In genomic region chr6:116340521-116340920, GRCm38 (mm10) we compare ENCODE assay signal across 16 mouse cellular contexts. TPM values are rescaled to one million over a fixed set of nuclear protein-coding genes. Genes with fewer than 3 reads are reported as not detected.
DNase-seq lines count a peak whose midpoint lies in the region; ATAC-seq and TF ChIP-seq lines count a peak whose summit lies in the region.
"Had no signal": no experiment of that assay in that cellular context is flagged by ENCODE, and none has a peak within 500 bp of the region (broad histone marks: within the 10 kb centered on the region; RNA-seq: fewer than 3 reads in every experiment).

No protein-coding gene starts in this region.

- H3K36me3 ChIP-seq in hindbrain, embryonic 12.5 days: no peaks in the 10 kb centered on the region
- H3K36me3 ChIP-seq in hindbrain, embryonic 11.5 days (ENCODE audit: control insufficient read depth, insufficient read depth, low read length): peaks cover 2% of the 10 kb centered on the region; the same call in 1 of the 2 replicates
- H3K36me3 ChIP-seq in MEL (ENCODE audit: control insufficient read depth in 1 of 2, insufficient read depth in 2 of 2, low read length in 2 of 2): peaks cover 0 to 26% of the 10 kb centered on the region in 2 experiments; a peak in 2 of 4 replicates
- H3K36me3 ChIP-seq in liver, embryonic 11.5 days (ENCODE audit: control insufficient read depth, insufficient read depth, low read length): no peaks in the 10 kb centered on the region
- H3K36me3 ChIP-seq in kidney, embryonic 16.5 days (ENCODE audit: insufficient read depth, low read length): 0 out of 2 replicates have a peak, but pooled peaks cover 4% of the 10 kb centered on the region

- 96% methylated on average over 1 of the region's 1 CpGs for WGBS in hindbrain, embryonic 12.5 days
- 96% methylated on average over 1 of the region's 1 CpGs for WGBS in hindbrain, embryonic 11.5 days
- 40% methylated on average over 1 of the region's 1 CpGs for WGBS in liver, embryonic 11.5 days
- WGBS in kidney, embryonic 16.5 days: 100% methylated on average over 1 of the region's 1 CpGs

- peak overlapping the region; percentile 59 for H3K4me2 ChIP-seq in hindbrain, embryonic 12.5 days (replicated peaks)
- H3K4me2 ChIP-seq in hindbrain, embryonic 11.5 days (replicated peaks; ENCODE audit: low read depth, low read length): no peak overlapping the region
- H3K4me2 ChIP-seq in liver, embryonic 11.5 days: peak overlapping the region; percentile 1
- H3K4me2 ChIP-seq in kidney, embryonic 16.5 days (replicated peaks; ENCODE audit: low read depth, low read length): no peak overlapping the region
- H3K4me2 ChIP-seq: limb, embryonic 15.5 days had no signal

- 0 out of 2 replicates have a peak, but pooled peaks cover 3% of the 10 kb centered on the region for H3K9me3 ChIP-seq in hindbrain, embryonic 12.5 days (replicated peaks)
- H3K9me3 ChIP-seq in hindbrain, embryonic 11.5 days (ENCODE audit: control insufficient read depth, low read length): no peaks in the 10 kb centered on the region
- no peaks in the 10 kb centered on the region for H3K9me3 ChIP-seq in MEL (replicated peaks; ENCODE audit: insufficient read depth, low read length)
- H3K9me3 ChIP-seq in liver, embryonic 11.5 days (ENCODE audit: control insufficient read depth, low read length): no peaks in the 10 kb centered on the region
- H3K9me3 ChIP-seq in kidney, embryonic 16.5 days (ENCODE audit: low read length): no peaks in the 10 kb centered on the region
- H3K9me3 ChIP-seq: limb, embryonic 15.5 days had no signal

- no peak overlapping the region for H3K9ac ChIP-seq in hindbrain, embryonic 12.5 days
- no peak overlapping the region for H3K9ac ChIP-seq in hindbrain, embryonic 11.5 days (ENCODE audit: low read depth, low read length)
- H3K9ac ChIP-seq in MEL (ENCODE audit: control insufficient read depth, low read depth, low read length, poor library complexity, severe bottlenecking): no peak overlapping the region
- no peak overlapping the region for H3K9ac ChIP-seq in liver, embryonic 11.5 days (ENCODE audit: low read depth, low read length)
- no peak overlapping the region for H3K9ac ChIP-seq in kidney, embryonic 16.5 days (replicated peaks; ENCODE audit: low read length)
- H3K9ac ChIP-seq: limb, embryonic 15.5 days had no signal

- H3K27me3 ChIP-seq in hindbrain, embryonic 12.5 days: no peaks in the 10 kb centered on the region
- H3K27me3 ChIP-seq in hindbrain, embryonic 11.5 days (ENCODE audit: control insufficient read depth, insufficient read depth, low read length): no peaks in the 10 kb centered on the region
- H3K27me3 ChIP-seq in MEL (ENCODE audit: control insufficient read depth in 1 of 2, insufficient read depth in 2 of 2, low read length in 2 of 2): no peaks in the 10 kb centered on the region
- no peaks in the 10 kb centered on the region for H3K27me3 ChIP-seq in liver, embryonic 11.5 days (replicated peaks; ENCODE audit: control insufficient read depth, insufficient read depth, low read length)
- H3K27me3 ChIP-seq in kidney, embryonic 16.5 days (ENCODE audit: insufficient read depth, low read length): 0 out of 2 replicates have a peak, but pooled peaks cover 3% of the 10 kb centered on the region

- H3K4me1 ChIP-seq in hindbrain, embryonic 12.5 days: peaks cover 16% of the 10 kb centered on the region
- no peaks in the 10 kb centered on the region for H3K4me1 ChIP-seq in hindbrain, embryonic 11.5 days (replicated peaks; ENCODE audit: control insufficient read depth, insufficient read depth, low read length)
- H3K4me1 ChIP-seq in MEL (ENCODE audit: control insufficient read depth in 1 of 2, insufficient read depth in 2 of 2, low read length in 2 of 2): peaks cover 4 to 14% of the 10 kb centered on the region in 2 experiments
- peaks cover 10% of the 10 kb centered on the region; the same call in 1 of the 2 replicates for H3K4me1 ChIP-seq in liver, embryonic 11.5 days (replicated peaks; ENCODE audit: control insufficient read depth, insufficient read depth, low read length)
- H3K4me1 ChIP-seq in kidney, embryonic 16.5 days (ENCODE audit: insufficient read depth, low read length): peaks cover 5% of the 10 kb centered on the region; the same call in 1 of the 2 replicates
- H3K4me1 ChIP-seq: limb, embryonic 15.5 days had no signal

- TF ChIP-seq CTCF in MEL (IDR thresholded peaks at IDR 0.05 in 2 of 3, conservative IDR thresholded peaks at IDR 0.05 in 1 of 3; ENCODE audit: control insufficient read depth in 1 of 3, insufficient read depth in 1 of 3, low read depth in 2 of 3, low read length in 3 of 3, poor library complexity in 1 of 3, severe bottlenecking in 1 of 3): no peak

- no peak overlapping the region for H3K27ac ChIP-seq in hindbrain, embryonic 12.5 days
- H3K27ac ChIP-seq in hindbrain, embryonic 11.5 days (ENCODE audit: low read depth, low read length): no peak overlapping the region
- peak overlapping the region; percentile 64 for H3K27ac ChIP-seq in MEL (ENCODE audit: control insufficient read depth, low read depth, low read length)
- H3K27ac ChIP-seq in liver, embryonic 11.5 days (ENCODE audit: low read depth, low read length): no peak overlapping the region
- no peak overlapping the region for H3K27ac ChIP-seq in kidney, embryonic 16.5 days (ENCODE audit: low read length)
- H3K27ac ChIP-seq: heart, adult 2 months; limb, embryonic 15.5 days had no signal

- peaks cover 14% of the 10 kb centered on the region for H3K79me2 ChIP-seq in MEL (ENCODE audit: control insufficient read depth, insufficient read depth, low read length, poor library complexity)

- no peak for TF ChIP-seq RAD21 in MEL (IDR thresholded peaks at IDR 0.05; ENCODE audit: low read depth, low read length)

- ATAC-seq in hindbrain, embryonic 12.5 days (ENCODE audit: low FRiP score): no peak
- ATAC-seq in hindbrain, embryonic 11.5 days (ENCODE audit: low FRiP score): no peak
- ATAC-seq in liver, embryonic 11.5 days (replicated peaks; ENCODE audit: low FRiP score): no peak
- ATAC-seq in megakaryocyte-erythroid progenitor cell, adult 5-6 weeks (replicated peaks; ENCODE audit: low FRiP score, low TSS enrichment, poor library complexity, severe bottlenecking): peak; percentile 66
- no peak for ATAC-seq in kidney, embryonic 16.5 days (ENCODE audit: low FRiP score, low TSS enrichment)

- DNase-seq in hindbrain, embryonic 11.5 days (ENCODE audit: low spot score): no peak
- peak; percentile 65 for DNase-seq in MEL (ENCODE audit: low read depth, low spot score)
- DNase-seq in liver, embryonic 11.5 days (ENCODE audit: low spot score): no peak
- no peak for DNase-seq in kidney, adult 9 months
- DNase-seq: cerebellum, postnatal 14 days; gastrocnemius, postnatal 10 days; heart, adult 2 months; kidney, adult 2 months; kidney, postnatal 4 days; lung, postnatal 10 days; right cerebral cortex, adult 18-20 months; thymus, postnatal 4 days had no signal

- TF ChIP-seq POLR2A in MEL (IDR thresholded peaks at IDR 0.05; ENCODE audit: control insufficient read depth in 1 of 2, insufficient read depth in 1 of 2, low read depth in 1 of 2, low read length in 2 of 2, poor library complexity in 1 of 2): no peak

- peak; percentile 77 to 89 for TF ChIP-seq EP300 in MEL (IDR thresholded peaks at IDR 0.05; ENCODE audit: low read depth in 1 of 2, low read length in 2 of 2)

- H3K4me3 ChIP-seq in hindbrain, embryonic 12.5 days: no peak overlapping the region
- H3K4me3 ChIP-seq in hindbrain, embryonic 11.5 days (ENCODE audit: low read depth, low read length): no peak overlapping the region
- no peak overlapping the region for H3K4me3 ChIP-seq in MEL (ENCODE audit: control insufficient read depth in 1 of 2, insufficient read depth in 1 of 2, low read depth in 2 of 2, low read length in 2 of 2)
- H3K4me3 ChIP-seq in liver, embryonic 11.5 days (ENCODE audit: low read depth, low read length): no peak overlapping the region
- H3K4me3 ChIP-seq in kidney, embryonic 16.5 days (ENCODE audit: low read length): no peak overlapping the region
- H3K4me3 ChIP-seq: heart, adult 2 months; limb, embryonic 15.5 days had no signal

TF ChIP-seq in MEL, 35 proteins besides CTCF, POLR2A, EP300 and RAD21:
- TF ChIP-seq TBP (IDR thresholded peaks at IDR 0.05; ENCODE audit: low read depth, low read length) (no peak), TAL1 (IDR thresholded peaks at IDR 0.05; ENCODE audit: low read length) (0 out of 2 replicates have a peak, but pooled peaks have one; percentile 21), ETS1 (IDR thresholded peaks at IDR 0.05; ENCODE audit: low read depth, low read length) (peak; percentile 74), MYB (IDR thresholded peaks at IDR 0.05; ENCODE audit: low read depth, low read length) (peak; percentile 82), SIN3A (IDR thresholded peaks at IDR 0.05; ENCODE audit: low read length) (peak; percentile 67; the same call in 1 of the 2 replicates), TCF12 (IDR thresholded peaks at IDR 0.05; ENCODE audit: low read depth, low read length) (peak; percentile 84), NELFE (IDR thresholded peaks at IDR 0.05; ENCODE audit: low read depth, low read length) (no peak), GATA1 (IDR thresholded peaks at IDR 0.05; ENCODE audit: low read depth, low read length) (peak; percentile 92), KAT2A (conservative IDR thresholded peaks at IDR 0.05; ENCODE audit: low read depth, low read length) (no peak), BHLHE40 (IDR thresholded peaks at IDR 0.05; ENCODE audit: borderline replicate concordance, low read depth, low read length) (peak; percentile 6; the same call in 1 of the 2 replicates), MXI1 (IDR thresholded peaks at IDR 0.05; ENCODE audit: low read depth, low read length) (0 out of 2 replicates have a peak, but pooled peaks have one; percentile 36), RCOR1 (IDR thresholded peaks at IDR 0.05; ENCODE audit: low read depth, low read length) (peak; percentile 53; the same call in 1 of the 2 replicates)

RNA-seq across cellular contexts. Expression of gene March8, which starts 2.7 kb away (rescaled TPM):
- polyA plus RNA-seq in hindbrain, embryonic 12.5 days (2016; fragmentation: Nextera tagmentation; extraction: Ambion mirVana): 65.0 and 68.5 TPM in 2 replicates
- polyA plus RNA-seq in hindbrain, embryonic 11.5 days (2014; fragmentation: Nextera tagmentation; extraction: Ambion mirVana): 47.9 and 52.8 TPM in 2 replicates
- 20.8 and 22.7 TPM in 2 replicates for total RNA-seq in MEL (2012; rRNA removed)
- 10 to 100 TPM in 1 of 2 experiments, not detected in 1; 24.9 TPM for polyA plus RNA-seq in MEL (2012; ENCODE audit: insufficient read depth in 1 of 2, insufficient read length in 2 of 2, low read depth in 1 of 2, low replicate concordance in 2 of 2, missing spikeins in 1 of 2)
- polyA plus RNA-seq in liver, embryonic 11.5 days (2014; fragmentation: Nextera tagmentation; extraction: Ambion mirVana): 41.3 and 43.4 TPM in 2 replicates
- 48.1 and 51.8 TPM in 2 replicates for total RNA-seq in megakaryocyte-erythroid progenitor cell, adult 5-6 weeks (2014; fragmentation: Nextera tagmentation)
- 47.0 and 51.0 TPM in 2 replicates for total RNA-seq in megakaryocyte-erythroid progenitor cell, adult 5-6 weeks (2017)
- 40.9 and 42.9 TPM in 2 replicates for polyA plus RNA-seq in kidney, embryonic 16.5 days (2015; fragmentation: Nextera tagmentation; extraction: Ambion mirVana)

Comparison
In these comparisons a context has a peak if more than half of its experiments do, and no peak if none do; other contexts are left out.
1. H3K4me2 ChIP-seq: peak in hindbrain, embryonic 12.5 days (single experiment) and liver, embryonic 11.5 days (single experiment); none in hindbrain, embryonic 11.5 days (single experiment) and kidney, embryonic 16.5 days (single experiment).